Mouse (Mus musculus) natural killer cell, adult 2 months (primary cell): ENCODE measurements around the gene Cep164.
"Not testable (repeated sequence)": the region's sequence is repeated elsewhere in the genome, so short reads cannot be mapped to it uniquely, and the experiment has no call there.

Source experiments
- DNase-seq, 2 experiments: peaks; one replicate each; pipeline ENCODE4 v3.0.0; 2022; ENCODE audit warnings: low spot score in 2 of 2

Cep164 gene

DNA sequence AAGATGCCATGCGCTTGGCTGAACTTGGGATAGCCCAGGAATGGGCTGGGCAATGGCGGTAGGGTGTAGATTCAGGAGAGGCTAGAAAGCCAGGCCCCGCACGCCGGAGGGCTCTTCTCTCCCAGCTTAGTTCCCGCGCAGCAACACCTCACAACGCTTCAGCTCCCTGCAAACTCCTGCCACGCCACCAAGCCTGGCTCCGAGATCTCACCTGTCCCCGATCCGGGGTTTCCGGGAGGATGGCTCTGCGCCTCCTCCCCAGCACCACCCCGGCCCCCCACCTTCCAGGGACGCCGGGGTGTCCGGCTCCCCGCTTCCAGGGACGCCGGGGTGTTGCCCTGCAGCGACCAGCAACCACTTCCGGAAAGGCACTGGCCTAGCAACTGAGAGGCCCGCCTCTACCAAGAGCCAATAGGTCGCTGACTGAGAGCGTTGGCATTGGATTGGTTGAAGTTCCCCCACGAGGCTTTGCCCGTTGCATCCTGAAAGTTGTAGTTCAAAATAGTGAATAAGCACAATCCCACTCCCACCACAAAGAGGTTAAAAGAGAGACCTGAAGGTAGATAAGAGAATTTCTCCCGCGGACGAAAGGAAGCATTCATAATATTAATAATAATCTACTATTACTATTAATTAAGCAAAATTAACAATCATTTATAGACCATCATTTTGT lies at the start of gene Cep164:
Gene Cep164, minus strand, starts transcription at position 401 of the 673 bp plus-strand sequence.
- DNase-seq = peak; percentile 80 to 82

- no peak for DNase-seq
Measured at GRCm38 (mm10) chr9:45877928-45878327, 49.4 kb upstream of the Cep164 start.

DNA sequence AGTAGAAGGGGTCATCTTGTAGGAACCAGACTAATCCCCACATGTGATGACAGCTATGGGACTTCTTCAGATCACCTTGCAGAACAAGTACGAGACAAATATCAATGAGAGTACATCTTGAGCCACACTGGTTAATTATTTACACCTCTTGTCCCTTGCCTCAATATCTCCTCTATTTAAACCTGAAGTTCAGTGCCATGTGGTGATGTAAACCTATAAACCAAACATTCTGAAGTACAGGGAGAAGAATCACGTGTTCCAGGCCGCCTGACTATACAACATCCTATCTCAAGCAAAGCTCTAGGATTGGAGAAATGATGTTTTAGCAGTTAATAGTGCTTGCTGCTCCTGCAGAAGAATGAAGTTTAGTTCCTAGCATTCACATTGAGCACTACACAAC lies 41.8 kb upstream of the Cep164 start:
- no peak for DNase-seq

- DNase-seq = no peak
Measured at GRCm38 (mm10) chr9:45869181-45869580, 40.7 kb upstream of the Cep164 start.

DNA sequence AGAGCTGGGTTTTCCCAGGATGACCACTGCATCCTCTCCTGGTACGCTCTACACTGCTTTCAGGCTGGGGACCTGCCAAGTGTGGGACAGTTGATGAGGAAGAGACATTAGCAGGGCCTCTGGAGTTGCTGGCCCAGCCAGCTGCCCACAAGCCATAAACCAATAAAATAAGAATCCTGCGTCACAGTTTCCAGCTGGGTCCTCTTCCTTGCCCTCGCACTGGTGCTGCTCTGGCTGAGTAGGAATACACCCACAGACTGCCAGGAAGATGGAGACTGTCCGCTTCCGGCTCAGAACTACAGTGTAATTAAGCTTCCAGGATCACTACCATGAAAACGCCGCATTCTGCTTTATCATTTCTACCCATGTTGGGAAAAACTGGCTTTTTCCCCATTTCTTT lies 33.3 kb upstream of the Cep164 start:
- DNase-seq = no peak

DNA sequence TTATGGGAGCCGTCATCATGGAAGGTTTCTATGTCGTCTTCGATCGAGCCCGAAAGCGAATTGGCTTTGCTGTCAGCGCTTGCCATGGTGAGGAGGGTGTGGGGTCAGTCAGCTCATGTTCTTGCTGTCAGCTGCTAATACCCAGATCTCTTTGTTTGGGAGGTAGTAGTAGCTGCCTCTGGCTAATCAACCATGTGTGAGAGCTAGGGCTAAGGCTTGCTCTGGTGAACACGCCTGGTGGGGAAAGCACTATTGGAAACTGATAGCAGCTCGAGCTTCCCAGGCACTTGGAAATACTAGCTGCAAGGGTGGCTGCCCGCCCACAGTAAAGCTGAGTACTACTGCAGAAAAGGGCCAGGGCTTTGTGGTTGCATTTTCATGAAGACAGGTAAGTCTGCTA lies 30.9 kb upstream of the Cep164 start:
- DNase-seq = no peak

DNA sequence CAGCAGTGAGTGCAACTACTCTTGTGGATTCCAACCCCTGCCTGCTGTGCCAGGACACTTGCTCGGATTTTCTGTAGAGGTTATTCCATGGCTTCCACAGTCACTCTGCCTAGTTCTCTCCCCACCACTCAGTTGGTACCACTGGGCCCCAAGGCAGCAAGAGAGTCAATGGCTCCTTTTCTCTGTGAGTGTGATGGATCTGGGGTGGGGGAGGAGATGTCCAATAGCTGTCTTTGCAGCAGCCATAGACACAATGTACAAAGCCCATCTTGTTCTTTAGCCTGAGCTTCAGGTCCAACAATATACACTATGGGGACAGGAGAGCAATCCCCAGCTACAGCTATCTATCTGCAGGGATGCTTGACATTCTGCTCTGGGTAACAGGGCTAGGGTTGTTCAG lies 25.6 kb upstream of the Cep164 start:
- no peak for DNase-seq

DNA sequence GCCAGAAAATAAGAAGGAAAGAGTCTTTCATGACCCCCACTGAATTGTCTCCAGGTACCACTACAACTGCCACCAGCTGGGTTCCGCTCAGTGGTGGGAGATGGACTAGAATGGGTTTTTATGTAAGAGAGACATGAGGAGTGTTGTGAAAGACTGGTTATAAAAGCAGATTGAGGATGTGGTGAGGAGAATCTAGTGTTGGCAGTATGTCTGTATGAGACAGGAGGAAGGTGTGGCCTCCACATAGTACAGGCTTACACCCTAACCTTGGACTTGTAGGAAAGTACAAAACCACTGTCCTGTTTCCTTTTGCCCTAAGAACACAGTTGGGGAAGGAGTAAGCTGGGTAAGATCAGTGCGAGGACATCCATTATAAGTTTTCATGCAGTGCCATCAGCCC lies 25.2 kb upstream of the Cep164 start:
- no peak for DNase-seq

DNA sequence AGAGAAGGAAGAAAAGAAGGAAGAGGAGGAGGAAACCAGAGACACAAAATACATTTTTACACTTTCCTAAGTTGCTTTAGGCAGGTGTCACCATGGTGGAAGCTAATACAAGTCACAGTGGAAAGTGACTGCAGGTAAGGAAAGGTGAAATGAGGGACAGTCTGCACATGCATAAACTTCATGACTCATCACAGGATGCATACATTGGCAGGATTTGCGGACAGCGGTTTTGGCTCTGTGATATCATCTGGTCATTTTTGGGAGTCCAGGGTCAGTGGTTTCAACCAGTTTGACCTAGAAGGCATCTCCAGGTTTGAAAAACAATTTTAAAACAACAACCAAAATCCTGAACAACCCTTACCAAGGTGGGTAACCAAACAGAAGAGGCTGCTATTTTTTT lies 23.3 kb upstream of the Cep164 start:
- DNase-seq = no peak

GRCm38 (mm10) chr9:45851330-45851729 lies 22.8 kb upstream of the Cep164 start:
- DNase-seq = peak in 1 of 2 experiments; percentile 10

- DNase-seq = no peak
Measured at GRCm38 (mm10) chr9:45850528-45851155, 22.2 kb upstream of the Cep164 start.

- no peak for DNase-seq
Measured at GRCm38 (mm10) chr9:45849528-45850408, 21.3 kb upstream of the Cep164 start.

DNA sequence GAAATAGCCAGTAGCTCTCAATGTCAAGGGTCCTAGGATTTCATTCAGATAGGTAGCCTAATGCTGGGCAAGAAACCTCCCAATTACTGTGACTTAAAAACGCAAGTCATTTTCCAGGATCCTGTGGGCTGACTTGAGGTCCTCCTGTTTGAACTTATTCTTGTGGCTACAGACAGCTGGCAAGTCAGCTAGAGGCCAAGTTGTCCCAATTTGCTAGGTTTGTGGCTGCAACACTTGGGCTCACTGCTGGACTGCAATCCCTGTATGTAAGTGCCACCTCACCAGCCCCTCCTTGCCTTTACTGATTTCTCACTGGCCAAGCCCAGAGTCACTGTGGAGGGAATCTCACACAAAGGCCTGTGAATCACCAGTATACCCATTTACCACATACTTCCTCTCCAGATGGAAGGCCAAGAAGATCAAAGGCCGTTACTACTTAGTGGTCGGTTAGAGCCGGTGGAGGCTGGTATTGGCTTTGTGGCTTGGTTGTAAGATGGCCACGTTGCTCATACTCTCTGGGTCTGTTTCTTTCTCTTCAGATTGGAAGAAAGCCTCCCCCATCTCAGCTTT lies 18.5 kb upstream of the Cep164 start:
- peak; percentile 30 to 46 for DNase-seq

GRCm38 (mm10) chr9:45846176-45846575 lies 17.7 kb upstream of the Cep164 start:
- DNase-seq = not testable (repeated sequence)

- DNase-seq = no peak
Measured at GRCm38 (mm10) chr9:45845541-45845940, 17.1 kb upstream of the Cep164 start.

GRCm38 (mm10) chr9:45843780-45844179 lies 15.3 kb upstream of the Cep164 start:
- no peak for DNase-seq

- no peak for DNase-seq
Measured at GRCm38 (mm10) chr9:45843007-45843406, 14.5 kb upstream of the Cep164 start.

DNA sequence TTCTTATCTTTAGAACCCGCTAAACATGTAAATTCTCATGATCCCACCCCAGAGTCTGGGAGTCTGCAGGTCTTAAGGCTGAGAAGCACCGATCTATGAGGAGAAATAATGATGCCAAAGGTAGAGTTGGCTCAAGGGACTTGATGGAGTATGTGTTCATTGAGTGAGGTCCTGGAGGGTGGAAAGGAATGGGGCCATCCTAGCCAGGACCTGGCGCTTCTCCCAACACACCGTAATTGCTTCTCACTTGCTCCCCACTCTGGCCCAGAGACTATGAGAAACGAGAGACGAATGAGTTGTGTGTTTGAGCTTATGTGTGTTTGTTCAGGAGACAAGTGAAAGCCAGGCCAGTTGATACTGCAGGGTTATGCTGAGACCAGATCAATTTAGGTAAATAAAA lies 13.0 kb upstream of the Cep164 start:
- DNase-seq = no peak

GRCm38 (mm10) chr9:45840331-45840730 lies 11.8 kb upstream of the Cep164 start:
- DNase-seq = no peak

- DNase-seq = no peak
Measured at GRCm38 (mm10) chr9:45839982-45840300, 11.4 kb upstream of the Cep164 start.

DNA sequence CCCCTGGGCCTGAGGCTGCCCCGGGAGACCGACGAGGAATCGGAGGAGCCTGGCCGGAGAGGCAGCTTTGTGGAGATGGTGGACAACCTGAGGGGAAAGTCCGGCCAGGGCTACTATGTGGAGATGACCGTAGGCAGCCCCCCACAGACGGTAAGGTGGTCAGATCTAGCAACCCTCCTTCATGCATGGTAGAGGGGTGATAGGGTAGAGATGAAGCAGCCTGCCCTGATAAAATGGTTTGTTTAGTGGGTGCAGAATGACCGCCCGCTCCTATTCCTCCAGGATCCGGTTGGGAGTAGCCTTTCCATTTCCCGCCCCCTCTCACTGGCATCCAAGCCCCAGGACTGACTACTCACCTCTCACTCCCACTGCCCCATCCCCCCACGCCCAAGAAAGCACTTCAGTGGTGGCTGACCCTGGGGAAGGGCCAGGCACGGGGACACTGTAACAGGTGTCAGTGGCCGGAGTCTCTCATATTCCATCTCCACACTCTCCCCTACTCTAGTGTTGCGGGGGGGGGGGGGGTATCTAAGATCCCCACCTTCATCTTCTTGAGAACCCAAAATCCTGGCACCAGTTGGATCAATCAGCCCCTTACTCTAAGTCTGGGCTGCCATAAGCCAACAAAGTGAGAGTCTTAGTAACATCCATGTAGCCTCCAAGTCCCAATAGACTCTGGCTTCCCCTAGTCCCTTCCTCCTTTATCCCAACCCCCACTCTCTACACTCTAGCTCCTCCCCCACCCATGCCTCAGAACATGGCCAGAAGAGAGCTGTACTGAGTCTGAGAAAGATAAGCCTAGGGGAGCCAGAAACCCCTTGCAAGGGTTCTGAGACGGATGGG lies 10.9 kb upstream of the Cep164 start:
- no peak for DNase-seq
